Mouse (Mus musculus) MEL (cell line): ENCODE results near the gene Cpped1. TPM values are rescaled to one million over a fixed set of nuclear protein-coding genes. Genes with fewer than 3 reads are reported as not detected.

ENCODE experiments used
- DNase-seq: peaks from one replicate; pipeline ENCODE4 v3.0.0; 2011; ENCODE audit warnings: low read depth, low spot score
- H3K27ac ChIP-seq: 2 replicates; pipeline ENCODE4 v1.5.1; 2012; ENCODE audit warnings: low read depth, mild to moderate bottlenecking, control low read depth, low read length, moderate library complexity; ENCODE audit not compliant: control insufficient read depth
- H3K27me3 ChIP-seq, 2 experiments: fragments of 150-350 bp in 1 of 2; sonication (generic) in 1 of 2; 2 replicates each; pipeline ENCODE4 v1.6.1; 2012; ENCODE audit warnings: low read length in 2 of 2, mild to moderate bottlenecking in 2 of 2, improper control_type of control experiment in 1 of 2, moderate library complexity in 1 of 2; ENCODE audit not compliant: insufficient read depth in 2 of 2, control insufficient read depth in 1 of 2
- H3K36me3 ChIP-seq, 2 experiments: 2 replicates each; pipeline ENCODE4 v1.6.1; 2012 to 2014; ENCODE audit warnings: low read length in 2 of 2, improper control_type of control experiment in 1 of 2, inconsistent platforms in 1 of 2, mild to moderate bottlenecking in 1 of 2; ENCODE audit not compliant: insufficient read depth in 2 of 2, control insufficient read depth in 1 of 2
- H3K4me1 ChIP-seq, 2 experiments: fragments of 150-350 bp in 1 of 2; sonication (generic) in 1 of 2; 2 replicates each; pipeline ENCODE4 v1.6.1; 2012; ENCODE audit warnings: low read length in 2 of 2, improper control_type of control experiment in 1 of 2, mild to moderate bottlenecking in 1 of 2; ENCODE audit not compliant: insufficient read depth in 2 of 2, control insufficient read depth in 1 of 2
- H3K4me3 ChIP-seq, 2 experiments: fragments of 150-350 bp in 1 of 2; sonication (generic) in 1 of 2; 2 replicates each; pipeline ENCODE4 v1.5.1; 2012; ENCODE audit warnings: low read depth in 2 of 2, low read length in 2 of 2, mild to moderate bottlenecking in 2 of 2, moderate library complexity in 2 of 2, control low read depth in 1 of 2, improper control_type of control experiment in 1 of 2; ENCODE audit not compliant: control insufficient read depth in 1 of 2, insufficient read depth in 1 of 2
- H3K79me2 ChIP-seq: 2 replicates; pipeline ENCODE4 v1.6.1; 2012; ENCODE audit warnings: mild to moderate bottlenecking, low read length, moderate library complexity; ENCODE audit not compliant: control insufficient read depth, poor library complexity, insufficient read depth
- H3K9ac ChIP-seq: 2 replicates; pipeline ENCODE4 v1.6.1; 2012; ENCODE audit warnings: low read depth, mild to moderate bottlenecking, control low read depth, low read length, moderate library complexity; ENCODE audit not compliant: control insufficient read depth, poor library complexity, severe bottlenecking
- H3K9me3 ChIP-seq: fragments of 150-350 bp; sonication (generic); replicated peaks from 2 replicates; pipeline ENCODE4 v1.6.1; 2012; ENCODE audit warnings: mild to moderate bottlenecking, low read length, improper control_type of control experiment, moderate library complexity; ENCODE audit not compliant: insufficient read depth
- CHD1 ChIP-seq: IDR thresholded peaks from 2 replicates; pipeline ENCODE4 v1.6.1; 2012; ENCODE audit warnings: low read depth, mild to moderate bottlenecking, inconsistent platforms, low read length, improper control_type of control experiment
- CHD2 ChIP-seq: IDR thresholded peaks from 2 replicates; pipeline ENCODE4 v1.6.1; 2011; ENCODE audit warnings: low read length, improper control_type of control experiment
- ETS1 ChIP-seq: IDR thresholded peaks from 2 replicates; pipeline ENCODE4 v1.6.1; 2012; ENCODE audit warnings: low read depth, mild to moderate bottlenecking, inconsistent platforms, low read length, improper control_type of control experiment, moderate library complexity
- GABPA ChIP-seq: IDR thresholded peaks from 2 replicates; pipeline ENCODE4 v1.6.1; 2012; ENCODE audit warnings: low read depth, mild to moderate bottlenecking, inconsistent platforms, low read length, improper control_type of control experiment, moderate library complexity
- GATA1 ChIP-seq: IDR thresholded peaks from 2 replicates; pipeline ENCODE4 v1.6.1; 2011; ENCODE audit warnings: low read depth, low read length, improper control_type of control experiment
- HCFC1 ChIP-seq: IDR thresholded peaks from 2 replicates; pipeline ENCODE4 v1.6.1; 2012; ENCODE audit warnings: low read depth, mild to moderate bottlenecking, inconsistent platforms, low read length, improper control_type of control experiment, moderate library complexity
- JUND ChIP-seq: IDR thresholded peaks from 2 replicates; pipeline ENCODE4 v1.6.1; 2011; ENCODE audit warnings: low read depth, mild to moderate bottlenecking, improper control_type of control experiment, low read length
- KAT2A ChIP-seq: conservative IDR thresholded peaks from 2 replicates; pipeline ENCODE4 v1.6.1; 2012; ENCODE audit warnings: low read depth, low read length, improper control_type of control experiment, inconsistent platforms
- MAFK ChIP-seq: IDR thresholded peaks from 2 replicates; pipeline ENCODE4 v1.6.1; 2011; ENCODE audit warnings: low read depth, mild to moderate bottlenecking, low read length, improper control_type of control experiment, borderline replicate concordance
- MEF2A ChIP-seq: IDR thresholded peaks from 2 replicates; pipeline ENCODE4 v1.6.1; 2014; ENCODE audit warnings: low read depth, mild to moderate bottlenecking, inconsistent platforms, low read length, improper control_type of control experiment; ENCODE audit not compliant: poor library complexity, insufficient replicate concordance, severe bottlenecking; ENCODE audit errors: extremely low read depth
- MXI1 ChIP-seq: IDR thresholded peaks from 2 replicates; pipeline ENCODE4 v1.6.1; 2011; ENCODE audit warnings: mild to moderate bottlenecking, low read depth, low read length, improper control_type of control experiment
- NELFE ChIP-seq: IDR thresholded peaks from 2 replicates; pipeline ENCODE4 v1.6.1; 2011; ENCODE audit warnings: low read depth, low read length, improper control_type of control experiment
- NRF1 ChIP-seq: IDR thresholded peaks from 2 replicates; pipeline ENCODE4 v1.6.1; 2014; ENCODE audit warnings: low read depth, mild to moderate bottlenecking, inconsistent platforms, low read length, improper control_type of control experiment, moderate library complexity; ENCODE audit not compliant: poor library complexity, insufficient read depth, severe bottlenecking
- RCOR1 ChIP-seq: IDR thresholded peaks from 2 replicates; pipeline ENCODE4 v1.6.1; 2012; ENCODE audit warnings: low read depth, mild to moderate bottlenecking, inconsistent platforms, low read length, improper control_type of control experiment
- TAL1 ChIP-seq: IDR thresholded peaks from 2 replicates; pipeline ENCODE4 v1.6.1; 2012; ENCODE audit warnings: mild to moderate bottlenecking, inconsistent platforms, low read length, moderate library complexity, mixed read lengths
- TBP ChIP-seq: IDR thresholded peaks from 2 replicates; pipeline ENCODE4 v1.8.0; 2011; ENCODE audit warnings: low read depth, low read length, improper control_type of control experiment
- TCF12 ChIP-seq: IDR thresholded peaks from 2 replicates; pipeline ENCODE4 v1.6.1; 2014; ENCODE audit warnings: low read depth, mild to moderate bottlenecking, inconsistent platforms, low read length, improper control_type of control experiment, moderate library complexity
- UBTF ChIP-seq: IDR thresholded peaks from 2 replicates; pipeline ENCODE4 v1.6.1; 2012; ENCODE audit warnings: low read depth, mild to moderate bottlenecking, inconsistent platforms, low read length, improper control_type of control experiment, moderate library complexity, borderline replicate concordance; ENCODE audit not compliant: insufficient read depth
- USF1 ChIP-seq: IDR thresholded peaks from 2 replicates; pipeline ENCODE4 v1.6.1; 2014; ENCODE audit warnings: low read depth, mild to moderate bottlenecking, inconsistent platforms, low read length, improper control_type of control experiment, moderate library complexity
- ZC3H11A ChIP-seq: IDR thresholded peaks from 2 replicates; pipeline ENCODE4 v1.6.1; 2012; ENCODE audit warnings: low read depth, mild to moderate bottlenecking, inconsistent platforms, low read length, improper control_type of control experiment
- ZMIZ1 ChIP-seq: IDR thresholded peaks from 2 replicates; pipeline ENCODE4 v1.6.1; 2012; ENCODE audit warnings: low read depth, mild to moderate bottlenecking, inconsistent platforms, low read length, improper control_type of control experiment, moderate library complexity
- ZNF384 ChIP-seq: IDR thresholded peaks from 2 replicates; pipeline ENCODE4 v1.6.1; 2012; ENCODE audit warnings: low read depth, mild to moderate bottlenecking, inconsistent platforms, low read length, improper control_type of control experiment
- polyA plus RNA-seq, 2 experiments: library from polyadenylated mRNA; stranded (reverse) in 1 of 2; unstranded in 1 of 2; fragments of >175 nt in 1 of 2; fragments of >200 nt in 1 of 2; gene quantifications; 2 replicates each; pipeline versions ENCODE4 v1.2.1 to v1.2.4; 2012; ENCODE audit warnings: low replicate concordance in 2 of 2, low read depth in 1 of 2; ENCODE audit not compliant: insufficient read length in 2 of 2, insufficient read depth in 1 of 2, missing spikeins in 1 of 2
- total RNA-seq: library from RNA; depleted of rRNA; stranded (reverse); fragments of 300-350 nt; gene quantifications from 2 replicates; pipeline ENCODE4 v1.2.3, GENCODE M21; 2012

The Cpped1 gene
- total and polyA plus RNA-seq, 3 experiments, result 14.1 to 29.9 TPM; not detected in 1

GRCm38 (mm10) chr16:11824385-11824784, 84.9 kb downstream of the Cpped1 start:
- no peaks in the 10 kb centered on the region for H3K27me3 ChIP-seq
- no peak overlapping the region for H3K27ac ChIP-seq
- H3K4me1 ChIP-seq, result no peaks in the 10 kb centered on the region
- no peak overlapping the region for H3K4me3 ChIP-seq
- TF ChIP-seq MAFK, result no peak
- TF ChIP-seq CHD1, result no peak
- TF ChIP-seq GATA1, result no peak
- no peak for TF ChIP-seq ETS1
- TF ChIP-seq TCF12, result no peak
- TF ChIP-seq NRF1, result no peak
- TF ChIP-seq TBP, result no peak
- no peak for TF ChIP-seq ZMIZ1
- no peak for TF ChIP-seq TAL1
- no peak for TF ChIP-seq UBTF
- no peak for TF ChIP-seq USF1
- no peak for DNase-seq
- no peaks in the 10 kb centered on the region for H3K9me3 ChIP-seq
- H3K36me3 ChIP-seq, result no peaks in the 10 kb centered on the region
- no peak overlapping the region for H3K9ac ChIP-seq
- no peaks in the 10 kb centered on the region for H3K79me2 ChIP-seq

- Histone ChIP-seq H3K4me1 (no peaks in the 10 kb centered on the region), H3K9ac (no peak overlapping the region), H3K4me3 (no peak overlapping the region), H3K79me2 (no peaks in the 10 kb centered on the region), H3K9me3 (no peaks in the 10 kb centered on the region), H3K27me3 (no peaks in the 10 kb centered on the region), H3K36me3 (no peaks in the 10 kb centered on the region), H3K27ac (no peak overlapping the region)
- TF ChIP-seq JUND (no peak), NELFE (no peak), HCFC1 (no peak), ETS1 (no peak), MXI1 (no peak), ZC3H11A (no peak), MEF2A (no peak), GABPA (no peak), RCOR1 (no peak), KAT2A (no peak), GATA1 (no peak), ZNF384 (no peak), CHD2 (no peak), UBTF (no peak)
- no peak for DNase-seq
Measured at GRCm38 (mm10) chr16:11820791-11821190, 88.5 kb downstream of the Cpped1 start.
